Mouse (Mus musculus) layer of hippocampus, postnatal 10 days (tissue): ENCODE measurements around the gene Gm37240. TPM values are rescaled to one million over a fixed set of nuclear protein-coding genes. Genes with fewer than 3 reads are reported as not detected.

Experiments
- DNase-seq, 2 experiments: peaks; one replicate each; pipeline ENCODE4 v3.0.0; 2021; ENCODE audit warnings: low spot score in 2 of 2
- total RNA-seq, 2 experiments: library from RNA; stranded (reverse); gene quantifications; 2 replicates each; pipeline ENCODE4 v1.2.3; 2021

The Gm37240 gene
- total RNA-seq, 2 experiments from 2014 or later, result 0.75 to 0.80 TPM

DNA sequence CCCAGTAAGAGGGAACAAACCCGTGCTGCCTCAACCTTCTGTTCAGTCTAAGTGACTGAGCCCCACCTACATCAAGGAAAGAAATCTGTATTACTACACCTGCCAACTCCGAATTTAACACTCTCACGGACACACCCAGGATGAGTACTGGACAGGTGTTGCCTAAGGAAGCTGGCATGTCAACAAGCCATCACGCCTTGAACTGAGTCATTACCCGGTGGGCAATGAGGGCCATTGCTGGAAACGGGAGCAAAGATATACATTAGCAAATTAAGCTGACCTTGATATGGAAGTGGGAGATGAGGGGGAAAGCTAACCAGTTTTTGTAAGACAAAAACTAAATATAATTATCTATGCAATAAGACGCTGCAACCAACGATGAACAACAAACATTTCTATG is 7.2 kb downstream of the Gm37240 start:
- no peak for DNase-seq

DNA sequence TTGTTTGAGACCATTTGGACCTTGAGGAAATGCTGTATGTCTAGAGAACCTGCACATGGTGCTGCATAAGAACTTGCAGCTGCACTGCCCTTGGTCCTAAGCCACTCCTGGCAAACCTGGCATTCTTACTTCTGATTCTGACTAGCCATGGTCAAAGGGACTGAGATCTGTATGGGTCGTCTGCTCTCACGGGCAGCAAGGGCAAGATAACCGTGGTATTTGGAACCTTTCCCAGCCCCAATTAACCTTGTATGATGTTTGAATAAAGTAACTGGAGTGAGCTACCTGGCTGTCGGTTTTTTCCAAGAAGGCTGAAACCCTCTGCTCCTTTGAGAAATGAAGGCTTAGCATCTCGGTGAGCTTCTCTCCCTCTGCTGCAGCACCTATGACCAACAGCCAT is 8.4 kb downstream of the Gm37240 start:
- no peak for DNase-seq

DNA sequence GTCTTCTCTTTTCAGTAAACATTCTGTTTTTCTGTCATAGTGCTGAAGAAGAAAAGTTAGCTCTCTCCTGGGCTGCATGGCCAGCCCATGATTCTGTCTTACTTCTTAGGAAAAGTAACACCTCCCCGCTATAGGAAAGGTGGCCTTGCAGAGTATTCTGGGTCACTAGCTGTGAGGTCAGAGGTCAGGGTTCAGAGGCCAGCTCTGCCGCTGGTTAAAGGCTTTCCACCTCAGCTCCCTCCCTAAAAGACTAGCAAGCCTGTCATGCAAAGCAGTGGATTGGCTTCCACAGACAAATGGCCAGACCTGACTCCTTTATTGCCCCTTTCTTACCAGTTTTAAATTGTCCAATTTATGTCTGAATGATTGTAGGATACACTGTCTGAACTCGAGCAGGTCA is 23.3 kb downstream of the Gm37240 start:
- DNase-seq, result no peak

DNA sequence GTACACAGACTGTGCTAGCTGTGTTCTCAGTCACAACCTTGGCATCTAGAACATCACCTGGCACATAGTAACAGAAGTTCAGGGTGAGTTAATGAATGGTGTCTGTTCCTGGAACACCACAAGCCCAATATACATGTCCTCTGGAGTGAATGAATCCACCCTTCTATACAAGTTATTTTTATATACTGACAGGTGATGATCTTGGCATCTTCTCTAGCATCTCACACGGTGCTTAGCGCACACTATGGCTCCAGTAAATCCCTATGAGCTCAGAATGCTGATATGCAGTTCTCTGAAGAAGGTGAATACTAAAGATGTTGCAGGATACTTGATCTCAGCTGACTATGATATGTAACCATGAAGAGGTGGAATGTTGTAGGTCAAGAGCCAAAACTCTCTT is 24.4 kb downstream of the Gm37240 start:
- no peak for DNase-seq

DNA sequence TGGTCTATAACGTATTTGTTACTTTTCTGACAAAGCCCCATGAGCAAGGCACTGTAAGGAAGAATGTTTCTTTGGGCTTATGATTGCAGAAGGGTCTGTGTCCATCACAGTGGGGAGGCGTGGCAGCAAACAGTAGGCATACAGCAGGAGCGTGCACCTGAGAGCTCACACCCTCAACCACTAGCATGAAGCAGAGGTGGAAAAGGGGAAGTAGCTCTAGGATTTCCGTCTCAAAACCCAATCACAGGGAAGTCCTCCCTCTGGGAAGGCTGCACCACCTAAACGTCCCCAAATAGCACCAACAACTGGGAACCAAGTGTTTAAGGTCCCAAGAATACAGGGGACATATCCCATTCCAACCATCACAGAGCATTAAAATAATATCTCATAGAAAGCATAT is 26.3 kb downstream of the Gm37240 start:
- no peak for DNase-seq

DNA sequence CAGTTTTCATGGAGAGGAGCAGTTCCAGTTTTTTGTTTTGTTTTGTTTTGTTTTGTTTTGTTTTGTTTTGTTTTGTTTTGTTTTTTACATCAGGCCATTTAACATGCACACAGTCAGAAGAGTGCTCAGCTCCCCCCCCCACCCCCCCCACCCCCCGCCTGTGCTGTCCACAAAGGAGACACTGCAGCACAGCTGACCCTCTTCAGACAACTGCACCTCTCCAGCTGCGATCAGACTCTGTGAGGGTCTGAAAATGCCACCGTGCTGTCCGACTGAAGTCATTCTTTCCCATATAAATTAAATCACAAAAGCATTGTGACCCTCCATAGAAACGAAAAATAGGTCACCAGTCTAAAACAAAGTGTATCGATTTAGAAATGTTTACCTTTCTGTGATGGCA is 28.0 kb downstream of the Gm37240 start:
- DNase-seq, result no peak

DNA sequence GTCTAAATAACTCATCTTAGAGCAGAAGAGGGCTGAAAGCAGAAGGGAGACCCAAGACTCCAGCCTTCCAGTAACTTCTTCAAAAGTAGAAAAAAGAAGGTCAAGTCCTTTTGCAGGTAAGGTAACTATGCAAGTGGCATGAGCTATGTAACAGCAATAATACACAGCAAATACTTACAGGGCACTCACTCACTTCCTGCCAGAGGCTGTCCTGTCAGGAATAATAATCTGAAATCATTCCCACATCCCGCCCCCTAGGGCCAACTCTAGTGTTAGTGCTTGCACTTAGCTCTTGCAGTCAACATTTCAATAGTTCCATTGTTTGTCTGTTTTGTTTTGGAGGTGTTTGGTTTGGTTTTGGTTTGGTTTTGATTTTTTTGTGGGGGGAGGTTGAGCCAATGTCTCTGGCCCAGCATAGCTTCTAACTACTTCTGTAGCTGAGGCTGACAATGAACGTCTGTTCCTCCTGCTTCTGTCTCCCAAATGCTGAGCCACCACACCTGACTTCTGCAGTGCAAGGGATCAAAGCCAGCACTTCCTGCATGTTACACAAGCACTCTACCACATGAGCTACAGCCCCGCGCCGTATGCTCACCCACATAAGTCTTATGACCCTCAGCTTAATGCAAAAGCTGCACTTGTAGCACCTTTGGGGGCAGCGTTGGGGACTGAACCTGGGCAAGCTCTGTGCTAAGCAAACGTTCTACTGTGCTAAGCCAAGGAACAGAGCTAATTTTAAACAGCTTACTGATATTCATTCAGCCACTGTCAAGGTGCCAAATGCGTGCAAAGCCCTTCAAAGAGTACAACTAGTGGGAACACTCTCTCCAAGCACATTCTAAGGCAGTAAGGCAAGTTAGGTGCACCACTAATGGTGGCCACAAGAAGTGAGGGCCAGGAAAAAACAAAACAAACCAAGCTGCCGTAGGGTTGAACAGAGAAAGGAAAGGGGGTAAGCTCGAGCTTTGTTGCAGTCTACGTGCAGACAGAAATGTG is 28.9 kb downstream of the Gm37240 start:
- no peak for DNase-seq

DNA sequence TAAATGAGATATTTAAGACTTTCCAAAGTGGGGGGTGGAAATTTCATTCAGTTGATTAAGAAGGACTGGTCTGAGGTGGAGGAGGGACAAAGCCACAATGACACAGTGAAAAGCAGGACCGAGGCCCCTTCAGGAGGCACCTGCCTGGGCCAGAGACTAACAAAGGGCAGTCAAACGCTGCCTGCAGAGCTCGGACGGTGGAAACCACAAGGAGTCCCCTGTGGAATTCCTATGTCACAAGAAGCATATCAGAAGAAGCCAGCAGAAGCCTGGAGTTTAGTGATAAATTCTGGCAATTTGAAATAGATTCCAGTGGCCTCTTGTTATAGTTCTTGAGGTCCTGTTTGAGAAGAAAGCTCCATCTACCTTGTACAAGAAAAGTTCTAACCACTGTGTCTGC is 30.2 kb downstream of the Gm37240 start:
- no peak for DNase-seq

DNA sequence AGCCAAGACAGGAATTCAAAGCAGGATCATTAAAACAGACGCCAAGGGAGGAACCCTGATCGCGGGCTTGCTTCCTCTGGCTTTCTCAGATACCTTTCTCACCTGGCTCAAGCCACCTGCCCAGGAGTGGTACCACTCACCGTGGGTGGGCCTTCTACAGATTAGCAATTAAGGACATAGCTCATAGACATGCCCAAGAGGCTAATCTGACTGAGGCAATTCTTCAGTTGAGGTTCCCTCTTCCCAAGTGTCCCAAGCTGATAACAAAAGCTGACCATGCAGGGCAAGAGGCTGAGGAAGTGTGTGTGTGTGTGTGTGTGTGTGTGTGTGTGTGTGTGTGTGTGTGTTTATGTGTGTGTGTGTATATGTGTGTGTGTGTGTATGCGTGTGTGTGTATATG is 31.4 kb downstream of the Gm37240 start:
- DNase-seq, result no peak

DNA sequence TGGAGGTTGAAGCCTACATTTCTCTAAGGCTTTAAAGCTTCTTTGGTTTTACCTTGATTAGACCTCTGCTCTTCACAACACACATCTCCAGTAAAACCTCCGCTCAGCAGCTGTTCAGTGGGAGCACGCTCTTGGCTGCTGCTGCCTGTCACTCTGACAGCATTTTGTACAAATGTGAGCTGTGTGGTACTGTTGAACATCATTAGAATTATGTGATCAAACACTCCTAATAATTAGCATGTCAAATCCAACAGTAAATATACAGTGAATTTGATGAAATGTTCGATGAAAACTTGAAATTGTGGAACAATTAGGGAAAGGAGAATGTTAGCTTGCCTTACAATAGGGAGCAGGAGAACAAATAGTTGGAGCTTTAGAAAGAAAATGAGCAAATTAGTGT is 32.3 kb downstream of the Gm37240 start:
- no peak for DNase-seq

DNA sequence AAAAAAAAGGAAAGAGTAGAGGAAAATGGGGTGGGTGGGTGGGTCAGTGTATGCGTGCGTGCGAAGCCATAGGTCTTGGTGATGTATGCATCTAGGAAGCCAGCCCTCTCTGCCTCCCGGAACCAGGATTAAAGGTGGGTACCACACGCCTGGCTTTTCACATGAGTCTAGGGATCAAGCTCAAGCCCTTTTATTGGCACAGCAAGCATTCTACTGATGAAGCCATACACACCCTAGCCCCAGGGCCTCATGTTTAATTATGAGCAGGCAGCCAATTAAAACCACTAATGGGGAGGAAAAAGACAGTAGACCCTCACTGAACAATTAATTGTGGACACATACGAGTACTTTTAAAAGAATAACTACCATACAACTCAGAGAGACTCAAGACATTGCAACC is 33.2 kb downstream of the Gm37240 start:
- no peak for DNase-seq

DNA sequence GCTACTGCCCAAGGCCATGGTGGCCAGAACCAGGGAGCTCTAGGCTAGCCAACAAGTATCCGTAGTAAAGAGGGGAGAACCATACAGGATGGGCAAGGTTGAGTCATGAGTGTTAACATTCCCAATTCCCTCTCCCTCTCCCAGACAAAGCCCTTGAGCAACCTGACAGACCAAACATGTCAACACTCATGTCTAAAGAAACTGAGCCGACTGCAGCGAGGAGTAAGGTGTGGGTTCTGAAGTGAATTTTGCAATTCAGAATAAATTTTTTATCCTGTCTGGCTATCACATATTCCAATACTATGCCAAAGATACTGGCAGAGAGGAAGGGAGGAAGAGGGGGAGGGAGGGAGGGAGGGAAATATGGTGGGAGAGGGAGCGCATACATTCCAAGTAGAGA is 33.6 kb downstream of the Gm37240 start:
- no peak for DNase-seq

DNA sequence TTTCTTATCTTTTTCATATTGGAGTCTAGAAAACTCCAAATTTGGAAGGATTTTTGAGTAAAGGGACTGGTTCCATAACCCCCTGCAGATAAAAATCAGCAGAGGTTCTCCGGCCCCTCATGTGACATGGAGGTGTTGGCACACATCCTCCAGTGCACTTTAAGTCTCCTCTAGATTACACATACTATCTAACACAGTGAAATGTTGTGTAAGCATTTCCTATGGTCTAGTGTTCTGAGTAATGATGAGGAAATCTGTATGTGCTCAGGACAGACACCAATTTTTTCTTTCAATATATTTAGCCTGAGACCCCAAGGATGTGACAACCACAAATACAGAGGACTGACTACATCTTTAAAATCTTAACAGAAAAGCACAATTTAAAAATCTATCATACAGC is 37.2 kb downstream of the Gm37240 start:
- DNase-seq, result no peak

DNA sequence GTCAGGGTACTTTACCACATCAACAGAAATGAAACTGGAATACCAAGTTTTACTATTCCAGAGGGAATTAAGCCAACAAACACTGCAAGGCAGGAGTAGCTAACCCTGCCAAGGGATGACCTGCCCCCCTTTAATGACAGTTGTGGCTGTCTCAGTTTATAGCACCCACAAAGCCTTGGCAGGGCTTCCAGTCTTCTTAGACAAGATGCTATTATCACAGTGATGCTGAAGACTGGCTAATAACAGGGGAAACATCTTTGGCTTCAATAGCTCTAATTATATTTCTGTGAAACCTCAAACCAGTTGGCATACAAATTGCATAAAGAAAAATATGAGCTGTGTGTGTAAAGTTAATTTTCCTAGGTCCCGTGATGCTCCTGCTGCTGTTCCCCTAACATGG is 41.0 kb downstream of the Gm37240 start:
- DNase-seq, result no peak

DNA sequence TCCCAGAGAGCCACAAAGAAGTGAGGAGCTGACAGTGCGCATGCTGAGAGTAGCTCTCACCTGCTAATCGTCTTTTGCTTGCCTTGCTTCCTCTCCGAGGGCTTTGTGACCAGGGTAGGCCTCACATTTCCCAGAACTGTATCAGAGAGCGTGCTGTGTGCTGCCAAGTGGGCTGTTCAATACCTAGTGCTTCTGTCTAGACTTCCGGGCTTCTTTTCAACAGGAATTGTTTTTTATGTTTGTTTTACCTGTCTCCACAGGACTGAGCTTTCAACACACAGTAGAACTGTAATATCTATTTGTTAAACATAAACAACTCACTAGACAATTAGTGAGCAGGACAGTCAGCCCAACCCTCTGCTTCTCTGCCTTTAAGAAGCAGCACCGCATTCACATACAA is 42.0 kb downstream of the Gm37240 start:
- no peak for DNase-seq

DNA sequence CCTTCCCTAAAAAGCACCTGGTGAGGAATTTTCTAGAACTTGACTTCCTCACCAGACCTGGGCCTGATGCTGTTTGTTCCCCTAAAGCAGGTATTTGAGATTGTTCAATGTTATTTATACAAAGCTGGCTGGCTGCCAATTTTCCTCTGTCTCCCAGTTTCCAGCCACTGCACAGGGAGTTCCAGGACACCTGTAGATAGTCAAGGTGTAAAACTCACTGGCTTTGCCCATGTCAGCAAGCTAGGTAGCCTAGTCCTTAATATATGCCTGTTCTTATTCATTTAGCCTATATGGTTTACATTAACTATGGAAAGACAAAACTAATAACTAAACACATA is 44.5 kb downstream of the Gm37240 start:
- no peak for DNase-seq

DNA sequence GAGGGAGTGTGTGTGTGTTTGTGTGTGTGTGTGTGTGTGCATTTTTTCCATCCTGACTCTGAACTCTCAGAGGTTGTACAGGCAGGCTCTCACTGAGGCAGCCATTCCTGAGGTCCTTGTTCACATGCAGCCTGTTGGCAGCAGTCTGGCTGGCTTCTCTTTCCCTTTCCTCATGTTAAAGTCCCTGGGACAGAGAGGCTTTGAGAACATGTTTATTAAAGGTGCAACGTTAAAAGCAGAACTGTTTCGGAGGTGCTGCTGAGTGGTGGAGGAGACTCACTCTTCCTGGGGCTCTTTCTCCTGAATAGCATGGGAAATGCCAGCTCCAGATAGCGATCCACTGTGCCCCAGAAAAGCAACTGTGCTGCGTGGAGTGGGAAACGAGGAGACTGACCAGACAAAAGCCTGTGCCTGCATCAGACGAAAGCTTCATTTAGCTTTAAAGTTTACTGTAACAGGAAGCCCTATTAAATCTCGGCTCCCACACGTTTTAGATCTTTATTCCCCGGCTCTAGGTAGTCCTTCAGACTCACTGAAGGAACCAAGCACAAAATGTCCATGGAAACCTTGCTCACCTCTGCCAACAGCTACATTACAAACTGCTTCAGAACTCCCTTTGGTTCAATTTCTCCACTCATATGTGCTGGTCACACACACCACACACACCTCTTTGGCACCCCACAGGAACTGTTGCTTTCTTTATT is 45.0 kb downstream of the Gm37240 start:
- no peak for DNase-seq

DNA sequence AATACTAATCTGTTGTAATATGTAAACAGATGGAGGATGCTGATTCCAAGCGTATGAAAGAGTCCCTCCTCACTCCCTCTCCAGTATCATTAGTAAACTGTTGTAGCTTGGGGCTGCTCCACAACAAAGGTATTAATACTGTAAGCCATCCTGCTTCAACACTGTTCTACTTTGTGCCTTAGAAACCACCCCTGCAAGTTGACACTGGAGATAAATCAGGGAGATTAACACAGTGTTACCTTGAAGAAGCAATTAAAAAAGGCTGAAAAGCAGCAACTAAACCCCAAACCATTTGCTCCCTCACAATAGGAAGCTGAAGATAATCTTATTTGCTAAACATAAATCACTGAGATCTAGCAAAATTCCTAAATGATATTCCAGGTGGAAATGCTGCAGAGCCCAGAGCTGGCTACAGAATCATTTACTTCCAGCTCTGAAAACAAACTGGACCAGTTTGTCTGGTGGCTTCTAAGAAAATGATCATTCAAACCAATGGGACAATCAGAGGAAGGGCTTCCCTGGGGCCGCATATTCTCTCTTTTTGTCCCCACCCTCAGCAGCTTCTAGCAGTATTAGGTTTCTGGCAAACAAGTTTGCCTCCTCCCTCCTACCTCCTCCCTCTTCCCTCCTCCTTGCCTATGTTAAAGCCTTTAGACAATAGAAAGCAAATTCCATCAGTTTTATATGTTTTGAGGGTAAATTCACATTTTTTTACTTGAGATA is 45.7 kb downstream of the Gm37240 start:
- DNase-seq, result no peak

DNA sequence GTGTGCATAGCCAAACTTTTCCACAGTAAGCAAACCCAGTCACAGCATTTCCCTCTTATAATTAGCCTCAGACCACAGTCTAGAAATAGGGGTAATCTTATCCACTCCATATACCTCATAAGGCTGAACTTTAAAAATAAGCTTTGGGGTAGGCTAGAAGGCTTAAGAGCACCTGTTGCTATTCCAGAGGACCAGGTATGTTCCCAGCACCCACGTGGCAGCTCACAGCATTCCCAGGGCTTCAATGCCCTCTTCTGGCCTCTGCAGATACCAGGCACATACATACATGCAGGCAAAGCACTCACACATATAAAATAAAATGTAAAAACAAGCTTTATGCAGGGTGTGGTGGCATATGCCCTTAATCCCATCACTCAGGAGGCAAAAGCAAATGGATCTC is 53.7 kb downstream of the Gm37240 start:
- DNase-seq, result no peak

DNA sequence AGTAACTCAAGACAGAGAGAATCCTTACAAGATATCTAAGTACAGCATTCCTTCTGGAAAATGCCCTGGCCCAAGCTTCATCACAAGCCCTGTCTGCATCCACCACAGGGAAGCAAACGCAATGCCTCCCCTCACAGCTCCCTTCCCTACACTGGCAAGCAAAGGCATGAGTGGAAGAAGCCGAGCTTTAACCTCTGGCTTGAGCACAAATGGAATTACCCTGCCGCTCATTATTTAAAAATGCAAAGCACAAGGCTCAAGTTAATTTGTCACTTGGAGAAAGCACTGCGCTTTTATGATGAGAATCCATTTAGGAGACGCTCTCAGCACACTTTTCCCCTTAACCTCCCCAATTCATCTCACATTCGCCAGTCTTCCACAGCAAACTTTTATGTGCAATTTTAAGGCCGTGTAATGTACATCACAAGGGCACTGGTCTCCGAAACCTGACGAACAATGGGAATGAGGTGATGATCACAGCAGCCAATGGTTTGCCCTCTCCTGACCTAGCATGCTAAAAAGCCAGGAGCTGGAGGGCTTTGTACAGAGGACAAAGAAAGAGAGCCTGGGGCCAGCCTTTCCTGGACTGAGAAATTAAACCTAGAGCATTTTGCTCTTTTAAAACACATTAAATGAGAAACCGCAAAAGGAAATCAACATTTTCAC is 54.7 kb downstream of the Gm37240 start:
- no peak for DNase-seq

DNA sequence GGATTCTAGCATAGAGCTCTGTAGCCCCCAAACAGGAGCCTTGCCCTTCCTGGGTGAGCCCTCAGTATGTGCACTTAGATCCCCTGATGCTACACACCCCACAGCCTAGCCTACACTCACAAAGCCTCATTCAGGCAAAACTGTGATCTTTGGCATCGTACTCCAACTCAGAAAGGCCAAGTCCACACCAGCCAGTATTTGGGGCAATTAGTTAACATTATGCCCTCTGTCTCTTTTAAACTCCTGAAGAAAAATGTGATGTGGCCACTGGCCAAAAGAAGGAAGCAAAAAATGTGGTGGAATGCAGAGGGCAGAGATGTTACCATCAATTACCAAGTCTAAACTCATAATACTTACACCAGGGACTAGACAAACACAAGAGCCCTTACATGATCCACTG is 55.5 kb downstream of the Gm37240 start:
- DNase-seq, result no peak

DNA sequence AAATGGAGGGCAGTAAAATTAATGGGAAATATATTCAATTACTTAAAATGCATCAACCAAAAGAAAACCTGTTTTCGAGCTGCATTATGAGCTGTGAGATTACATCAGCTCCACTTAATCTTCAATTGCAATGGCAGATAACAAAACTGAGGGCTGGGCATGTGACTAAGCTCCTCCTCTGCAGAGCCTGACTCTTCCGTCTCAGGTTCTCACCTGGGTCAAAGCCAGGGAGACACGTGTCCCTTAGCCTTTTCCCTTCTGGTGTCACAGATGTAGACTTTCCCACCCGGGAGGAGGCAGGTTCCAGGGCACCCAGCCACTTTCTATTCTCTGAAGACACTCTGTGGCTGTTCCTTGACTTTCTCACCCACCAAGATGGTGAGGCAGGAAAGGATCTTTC is 58.3 kb downstream of the Gm37240 start:
- DNase-seq, result no peak
